Mouse (Mus musculus): ENCODE data around the gene Vps35l. TPM values are rescaled to one million over a fixed set of nuclear protein-coding genes. Genes with fewer than 3 reads are reported as not detected.

Gene Vps35l
- polyA plus RNA-seq, 1 experiment from 2014 or later = 78.8 TPM

DNA sequence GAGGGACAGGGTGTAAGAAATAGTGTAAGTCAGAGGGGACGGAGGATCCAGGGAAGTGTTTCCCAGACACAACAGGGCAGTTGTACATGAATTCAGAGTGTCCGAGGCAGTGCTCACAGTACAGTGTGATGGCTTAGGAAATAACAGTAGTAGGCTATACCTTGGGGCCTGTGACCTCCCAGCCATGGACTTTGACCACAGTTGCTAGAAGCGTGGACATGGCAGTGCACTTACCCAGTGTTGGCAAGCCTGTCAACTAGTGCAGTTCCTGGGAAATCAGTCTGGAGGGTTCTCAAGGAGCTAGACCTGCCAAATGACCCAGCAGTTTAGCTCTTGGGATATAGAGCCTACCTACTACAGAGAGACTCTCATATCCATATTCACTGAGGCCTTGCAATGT is 76.2 kb downstream of the Vps35l start:
- Histone ChIP-seq H3K4me3 (no peak overlapping the region), H3K27ac (no peak overlapping the region), H3K27me3 (ENCODE audit: insufficient read depth, poor library complexity, severe bottlenecking) (no peaks in the 10 kb centered on the region), H3K9me3 (no peaks in the 10 kb centered on the region), H3K4me1 (replicated peaks) (peaks cover 8% of the 10 kb centered on the region; the same call in 1 of the 2 replicates), H3K36me3 (peaks cover 63% of the 10 kb centered on the region)
- no peak for DNase-seq (ENCODE audit: low spot score)
- 92% methylated on average over 3 of the region's 3 CpGs for WGBS

DNA sequence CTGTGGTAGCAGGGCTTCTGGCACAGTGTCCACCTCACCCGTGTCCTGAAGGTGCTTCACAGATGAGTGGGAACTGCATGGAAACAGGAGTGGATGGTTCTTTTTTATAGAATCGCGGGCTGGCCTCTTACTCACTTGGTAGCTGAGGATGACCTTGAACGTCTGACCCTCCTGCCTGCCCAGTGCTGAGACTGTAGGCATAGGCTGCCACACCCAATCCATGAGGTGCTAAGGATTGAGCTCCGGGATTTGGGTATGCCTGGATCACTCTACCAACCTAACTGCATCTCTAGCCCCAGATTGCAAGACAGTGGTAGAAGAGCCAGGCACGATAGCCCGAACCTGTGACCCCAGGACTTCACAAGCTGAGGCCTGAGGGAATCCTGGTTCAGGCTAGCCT is 77.7 kb downstream of the Vps35l start:
- Histone ChIP-seq H3K27me3 (ENCODE audit: insufficient read depth, poor library complexity, severe bottlenecking) (no peaks in the 10 kb centered on the region), H3K36me3 (peaks cover 58% of the 10 kb centered on the region), H3K4me1 (replicated peaks) (peaks cover 3% of the 10 kb centered on the region; the same call in 1 of the 2 replicates), H3K9me3 (no peaks in the 10 kb centered on the region), H3K27ac (no peak overlapping the region), H3K4me3 (no peak overlapping the region)
- 93% methylated on average over 7 of the region's 7 CpGs for WGBS
- no peak for DNase-seq (ENCODE audit: low spot score)

DNA sequence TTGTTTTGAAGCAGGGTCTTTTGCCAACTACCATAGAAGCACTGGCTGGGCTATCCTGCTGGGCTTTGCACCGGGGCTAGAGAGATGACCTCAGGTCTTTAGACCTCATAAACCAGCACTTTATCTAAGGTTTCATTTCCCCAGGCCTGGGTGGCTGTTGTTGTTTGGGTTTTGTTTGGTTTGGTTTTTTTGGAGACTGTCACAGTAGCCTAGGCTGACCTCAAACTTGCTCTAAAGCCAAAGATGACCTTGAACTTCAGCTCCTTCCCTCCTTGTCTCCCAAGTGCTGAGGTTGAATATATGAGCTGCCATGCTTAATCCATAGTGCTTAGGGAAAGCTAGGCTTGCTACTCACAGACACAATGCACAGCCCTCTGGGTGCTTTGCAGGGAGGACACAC is 79.6 kb downstream of the Vps35l start:
- WGBS = 90% methylated on average over 1 of the region's 1 CpGs
- no peak for DNase-seq (ENCODE audit: low spot score)
- H3K27me3 ChIP-seq (ENCODE audit: insufficient read depth, poor library complexity, severe bottlenecking) = no peaks in the 10 kb centered on the region
- H3K27ac ChIP-seq = no peak overlapping the region
- H3K4me1 ChIP-seq (replicated peaks) = peaks cover 10% of the 10 kb centered on the region
- H3K4me3 ChIP-seq = no peak overlapping the region
- peaks cover 44% of the 10 kb centered on the region for H3K36me3 ChIP-seq
- H3K9me3 ChIP-seq = no peaks in the 10 kb centered on the region

DNA sequence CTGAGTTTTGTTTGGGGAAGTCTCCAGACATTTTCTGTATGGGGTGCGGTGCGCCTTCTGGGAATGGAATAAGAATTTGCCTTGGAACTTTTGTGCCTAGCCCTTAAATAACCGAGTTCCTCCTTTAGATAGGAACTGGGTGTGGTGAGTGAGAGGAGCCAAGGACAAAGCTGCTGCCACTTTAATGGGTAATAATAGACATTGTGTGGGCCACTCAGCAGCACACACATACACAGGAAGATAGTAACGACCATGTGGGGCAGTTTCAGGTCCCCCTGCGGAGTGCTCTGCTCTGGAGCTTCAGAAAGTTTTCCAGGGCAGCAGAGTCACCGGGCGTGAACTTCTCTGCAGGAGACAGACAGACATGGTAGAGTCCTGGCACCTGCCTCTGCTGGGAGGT is 81.3 kb downstream of the Vps35l start:
- H3K36me3 ChIP-seq = peaks cover 35% of the 10 kb centered on the region
- H3K4me1 ChIP-seq (replicated peaks) = peaks cover 11% of the 10 kb centered on the region
- WGBS = 74% methylated on average over 7 of the region's 7 CpGs
- no peak overlapping the region for H3K27ac ChIP-seq
- H3K9me3 ChIP-seq = no peaks in the 10 kb centered on the region
- DNase-seq (ENCODE audit: low spot score) = no peak
- no peak overlapping the region for H3K4me3 ChIP-seq
- no peaks in the 10 kb centered on the region for H3K27me3 ChIP-seq (ENCODE audit: insufficient read depth, poor library complexity, severe bottlenecking)

DNA sequence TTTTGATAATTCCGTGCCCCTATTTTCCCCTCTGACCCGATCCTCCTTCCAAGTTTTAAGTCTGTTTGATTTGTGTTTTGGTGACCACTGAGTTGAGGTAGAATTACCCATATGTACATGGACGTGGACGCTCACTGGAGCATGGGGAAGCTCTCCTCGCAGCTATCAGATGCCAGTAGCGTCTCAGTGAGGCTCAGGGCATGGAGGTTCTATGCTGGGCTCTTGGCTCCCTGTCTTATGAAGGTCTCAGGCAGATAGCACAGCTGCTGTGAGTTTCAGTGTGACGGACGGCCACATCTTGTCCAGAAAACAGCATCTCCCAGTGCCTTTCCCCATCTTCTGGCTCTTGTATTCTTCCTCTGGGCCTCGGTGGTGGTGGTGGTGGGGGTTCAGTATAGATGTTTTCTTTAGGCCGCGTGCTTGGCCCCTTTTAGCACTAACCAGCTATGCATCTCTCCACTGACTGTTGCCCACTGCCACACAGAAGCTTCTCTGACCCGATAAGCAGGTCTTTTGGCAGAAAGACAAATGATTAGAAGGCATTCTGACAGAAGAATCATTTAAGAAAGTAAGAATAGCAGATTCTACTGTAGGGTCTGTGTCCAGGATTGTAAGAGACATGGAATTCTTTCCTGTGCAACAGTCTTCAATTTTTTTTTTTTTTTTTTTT is 82.0 kb downstream of the Vps35l start:
- no peaks in the 10 kb centered on the region for H3K27me3 ChIP-seq (ENCODE audit: insufficient read depth, poor library complexity, severe bottlenecking)
- 92% methylated on average over 12 of the region's 12 CpGs for WGBS
- no peak overlapping the region for H3K27ac ChIP-seq
- no peaks in the 10 kb centered on the region for H3K9me3 ChIP-seq
- DNase-seq (ENCODE audit: low spot score) = no peak
- peaks cover 15% of the 10 kb centered on the region for H3K4me1 ChIP-seq (replicated peaks)
- peaks cover 36% of the 10 kb centered on the region for H3K36me3 ChIP-seq
- no peak overlapping the region for H3K4me3 ChIP-seq

DNA sequence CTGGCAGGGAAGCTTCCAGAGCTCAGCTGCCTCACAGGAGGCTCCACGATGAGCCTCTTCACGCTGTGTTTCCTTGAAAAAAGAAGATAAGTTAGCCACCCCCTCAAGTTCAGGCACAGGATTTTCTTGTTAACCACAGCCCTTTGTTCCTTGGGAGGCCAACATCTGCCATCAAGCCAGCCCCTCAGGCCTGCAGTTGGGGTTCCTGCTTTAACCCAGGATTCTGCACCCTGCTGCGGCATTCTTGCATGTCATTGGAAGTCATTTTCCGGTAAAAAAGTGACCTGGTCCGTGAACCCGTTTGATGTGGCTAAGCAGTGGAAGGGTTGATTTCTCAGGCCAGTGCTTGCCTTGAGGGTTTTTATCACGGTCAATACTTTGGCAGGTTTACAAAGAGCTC is 84.4 kb downstream of the Vps35l start:
- Histone ChIP-seq H3K4me1 (replicated peaks) (peaks cover 33% of the 10 kb centered on the region), H3K4me3 (no peak overlapping the region), H3K9me3 (no peaks in the 10 kb centered on the region), H3K27me3 (ENCODE audit: insufficient read depth, poor library complexity, severe bottlenecking) (no peaks in the 10 kb centered on the region), H3K27ac (peak overlapping the region; percentile 43; the same call in 1 of the 2 replicates), H3K36me3 (peaks cover 20% of the 10 kb centered on the region)
- DNase-seq (ENCODE audit: low spot score) = no peak
- 59% methylated on average over 7 of the region's 7 CpGs for whole genome bisulfite sequencing

DNA sequence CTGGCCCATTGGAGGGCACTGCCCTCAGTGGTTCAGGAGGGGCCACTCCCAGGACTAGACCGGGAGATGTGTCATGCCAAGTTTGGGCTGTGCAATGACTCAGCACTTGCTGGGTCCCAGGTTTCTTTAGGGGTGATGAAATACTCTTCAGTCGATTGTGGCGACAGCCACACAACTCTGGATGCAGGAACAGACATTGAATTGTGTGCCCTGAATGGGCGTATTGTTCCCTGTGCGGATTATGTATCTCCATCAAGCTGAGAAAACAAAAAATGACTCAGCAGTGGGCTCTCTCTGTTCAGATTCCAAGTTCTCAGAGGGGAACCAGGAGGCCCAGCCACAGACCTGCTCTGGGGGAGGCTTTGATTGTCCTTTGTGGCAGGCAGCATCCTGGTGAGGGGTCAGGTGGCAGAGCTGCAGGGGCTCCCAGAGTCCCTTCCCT is 88.0 kb downstream of the Vps35l start:
- Histone ChIP-seq H3K27me3 (ENCODE audit: insufficient read depth, poor library complexity, severe bottlenecking) (no peaks in the 10 kb centered on the region), H3K4me3 (no peak overlapping the region), H3K36me3 (peaks cover 26% of the 10 kb centered on the region), H3K9me3 (no peaks in the 10 kb centered on the region), H3K4me1 (replicated peaks) (peaks cover 33% of the 10 kb centered on the region), H3K27ac (peak overlapping the region; percentile 50; the same call in 1 of the 2 replicates)
- WGBS = 42% methylated on average over 5 of the region's 5 CpGs
- peak; percentile 31 for DNase-seq (ENCODE audit: low spot score)

DNA sequence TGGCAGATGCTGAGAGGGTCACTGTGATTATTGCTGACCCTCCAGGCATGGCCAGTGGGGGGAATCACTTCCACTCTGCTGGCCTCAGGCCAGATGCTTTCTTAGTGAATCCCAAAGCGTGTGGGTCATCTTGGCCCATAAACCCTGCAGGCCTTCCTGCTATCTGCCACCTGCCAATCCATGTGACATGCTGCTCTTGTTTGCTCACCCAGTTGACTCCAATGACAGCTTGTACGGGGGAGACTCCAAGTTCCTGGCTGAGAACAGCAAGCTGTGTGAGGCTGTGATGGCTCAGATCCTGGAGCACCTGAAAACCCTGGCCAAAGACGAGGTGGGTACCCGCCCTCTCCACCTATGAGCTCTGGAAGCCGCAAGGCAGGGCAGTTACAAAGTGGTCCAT is 97.9 kb downstream of the Vps35l start:
- no peak for DNase-seq (ENCODE audit: low spot score)
- Histone ChIP-seq H3K27me3 (ENCODE audit: insufficient read depth, poor library complexity, severe bottlenecking) (no peaks in the 10 kb centered on the region), H3K9me3 (peaks cover 4% of the 10 kb centered on the region; the same call in 1 of the 2 replicates), H3K27ac (no peak overlapping the region), H3K4me3 (no peak overlapping the region), H3K4me1 (replicated peaks) (no peaks in the 10 kb centered on the region), H3K36me3 (peaks cover 99% of the 10 kb centered on the region)
- WGBS = 87% methylated on average over 5 of the region's 5 CpGs

DNA sequence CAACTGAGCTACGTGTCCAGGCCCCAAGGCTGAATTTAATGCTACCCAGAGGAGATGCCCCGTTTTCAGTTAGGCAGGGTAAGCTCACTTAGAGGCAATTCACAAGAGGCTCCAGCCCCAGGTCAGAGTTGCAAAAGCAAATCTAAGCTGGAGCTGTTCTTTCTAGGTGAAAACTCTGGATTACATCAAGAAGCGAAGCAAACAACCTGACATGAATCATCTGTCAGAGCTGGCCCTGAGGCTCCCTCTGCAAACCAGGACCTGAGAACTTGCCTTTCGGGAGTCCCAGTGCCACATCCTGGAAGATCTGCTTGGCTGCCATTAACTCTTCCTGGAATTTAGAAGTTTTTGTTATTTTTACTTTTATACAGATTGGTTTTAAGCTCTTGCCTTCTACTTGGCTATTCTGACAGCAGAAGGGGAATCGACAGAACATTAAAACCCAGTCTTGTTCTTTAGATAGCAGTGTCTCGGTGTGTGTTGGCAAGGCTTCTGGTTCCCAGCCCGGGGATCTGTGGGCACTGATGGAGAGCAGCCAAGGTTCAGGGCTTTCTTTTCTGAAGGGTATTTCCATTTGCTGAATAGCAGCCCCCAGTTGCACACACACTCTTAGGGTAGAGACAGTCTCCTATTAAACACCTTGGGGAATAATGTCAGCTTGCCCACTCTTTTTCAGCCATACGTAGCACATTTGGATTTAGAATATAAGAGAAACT is 101.2 kb downstream of the Vps35l start:
- no peak for DNase-seq (ENCODE audit: low spot score)
- no peaks in the 10 kb centered on the region for H3K27me3 ChIP-seq (ENCODE audit: insufficient read depth, poor library complexity, severe bottlenecking)
- 89% methylated on average over 8 of the region's 8 CpGs for WGBS
- no peak overlapping the region for H3K4me3 ChIP-seq
- H3K27ac ChIP-seq = no peak overlapping the region
- peaks cover 4% of the 10 kb centered on the region; the same call in 1 of the 2 replicates for H3K9me3 ChIP-seq
- H3K36me3 ChIP-seq = peaks cover 100% of the 10 kb centered on the region
- no peaks in the 10 kb centered on the region for H3K4me1 ChIP-seq (replicated peaks)

DNA sequence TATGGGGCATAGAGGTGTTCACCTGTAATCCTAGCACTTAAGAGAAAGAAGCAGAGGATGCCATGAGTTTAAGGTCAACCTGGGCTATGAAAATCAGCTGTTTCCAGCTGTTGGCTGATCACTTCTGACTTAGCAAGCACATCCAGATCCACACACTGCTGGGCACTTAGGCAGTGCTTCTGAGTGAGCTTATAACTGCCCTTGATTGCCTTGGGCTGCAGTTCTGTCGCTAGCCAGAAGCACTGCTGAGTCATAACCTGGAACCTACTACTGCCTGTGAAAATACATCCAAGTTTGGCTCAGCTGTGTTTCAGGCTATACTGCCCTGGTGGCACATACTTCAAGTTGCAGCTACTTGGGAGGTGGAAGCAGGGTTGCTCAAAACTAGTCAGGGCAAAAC is 101.8 kb downstream of the Vps35l start:
- Histone ChIP-seq H3K9me3 (peaks cover 4% of the 10 kb centered on the region; the same call in 1 of the 2 replicates), H3K4me3 (no peak overlapping the region), H3K27ac (no peak overlapping the region), H3K4me1 (replicated peaks) (no peaks in the 10 kb centered on the region), H3K36me3 (peaks cover 100% of the 10 kb centered on the region), H3K27me3 (ENCODE audit: insufficient read depth, poor library complexity, severe bottlenecking) (no peaks in the 10 kb centered on the region)
- DNase-seq (ENCODE audit: low spot score) = no peak
- 68% methylated on average over 1 of the region's 1 CpGs for WGBS

DNA sequence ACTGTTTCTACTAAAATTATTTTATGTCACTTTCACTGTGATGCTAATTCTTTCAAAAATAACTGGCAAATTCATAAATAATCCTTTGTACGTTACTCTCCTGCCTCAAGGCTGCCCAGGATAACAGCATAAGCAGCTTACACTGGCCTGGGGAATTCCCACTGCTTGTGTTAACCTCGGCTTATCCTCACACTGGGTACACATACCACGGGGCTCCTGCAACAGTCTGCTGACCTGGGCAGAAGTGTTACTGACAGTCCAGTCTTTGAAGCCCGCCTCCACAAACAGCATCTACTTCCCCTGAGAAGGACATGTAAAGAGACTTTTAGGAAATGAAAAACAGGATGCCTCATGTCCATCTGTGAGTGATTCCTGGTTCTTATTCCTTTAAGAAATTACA is 102.9 kb downstream of the Vps35l start:
- DNase-seq (ENCODE audit: low spot score) = no peak
- Histone ChIP-seq H3K36me3 (peaks cover 100% of the 10 kb centered on the region), H3K9me3 (peaks cover 4% of the 10 kb centered on the region; the same call in 1 of the 2 replicates), H3K4me1 (replicated peaks) (no peaks in the 10 kb centered on the region), H3K27ac (no peak overlapping the region), H3K27me3 (ENCODE audit: insufficient read depth, poor library complexity, severe bottlenecking) (no peaks in the 10 kb centered on the region), H3K4me3 (no peak overlapping the region)
- 84% methylated on average over 4 of the region's 4 CpGs for WGBS

DNA sequence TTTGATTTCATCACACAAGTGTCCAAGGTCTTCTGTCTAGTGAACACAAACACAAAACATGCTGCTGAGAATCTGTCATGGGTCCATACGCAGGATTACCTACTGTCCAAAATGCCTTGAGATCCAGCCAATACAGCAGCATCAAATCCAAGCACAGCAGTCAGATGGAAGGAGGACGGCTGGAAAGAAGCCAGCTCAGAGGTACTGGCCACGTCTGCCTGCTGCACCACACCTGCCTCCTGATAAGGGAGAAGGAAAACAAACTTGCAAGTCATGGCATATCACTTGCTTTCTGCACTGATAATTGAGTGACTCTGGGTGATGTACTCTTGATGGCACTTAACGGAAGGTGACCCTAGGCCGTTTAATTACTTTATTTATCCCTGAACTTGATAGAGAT is 105.1 kb downstream of the Vps35l start:
- Histone ChIP-seq H3K4me1 (replicated peaks) (no peaks in the 10 kb centered on the region; the same call in 1 of the 2 replicates), H3K27me3 (ENCODE audit: insufficient read depth, poor library complexity, severe bottlenecking) (no peaks in the 10 kb centered on the region), H3K27ac (no peak overlapping the region), H3K9me3 (no peaks in the 10 kb centered on the region), H3K36me3 (peaks cover 100% of the 10 kb centered on the region), H3K4me3 (no peak overlapping the region)
- DNase-seq (ENCODE audit: low spot score) = no peak
- WGBS = 94% methylated on average over 5 of the region's 5 CpGs

DNA sequence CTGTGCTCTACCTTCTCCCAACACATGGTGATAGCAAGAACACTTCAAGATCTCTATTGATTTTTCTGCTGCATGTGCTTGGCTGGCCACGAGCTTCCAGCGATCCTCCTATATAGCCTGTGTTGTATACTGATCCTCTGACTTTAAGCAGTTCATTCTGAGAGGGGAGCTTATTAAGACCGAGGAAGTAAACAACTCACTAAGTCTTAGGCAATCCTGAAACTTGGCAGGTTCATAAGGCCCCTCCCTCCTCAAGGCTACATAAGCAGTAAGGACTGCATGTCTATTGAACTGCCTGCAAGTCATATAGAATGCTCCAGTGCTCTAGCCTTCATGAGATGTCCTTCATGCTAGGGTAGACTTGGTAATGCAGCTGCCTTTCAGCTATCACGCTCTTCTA is 106.3 kb downstream of the Vps35l start:
- peaks cover 100% of the 10 kb centered on the region for H3K36me3 ChIP-seq
- no peak for DNase-seq (ENCODE audit: low spot score)
- H3K9me3 ChIP-seq = no peaks in the 10 kb centered on the region
- no peaks in the 10 kb centered on the region; the same call in 1 of the 2 replicates for H3K4me1 ChIP-seq (replicated peaks)
- no peaks in the 10 kb centered on the region for H3K27me3 ChIP-seq (ENCODE audit: insufficient read depth, poor library complexity, severe bottlenecking)
- 94% methylated on average over 4 of the region's 4 CpGs for WGBS
- H3K27ac ChIP-seq = no peak overlapping the region
- H3K4me3 ChIP-seq = no peak overlapping the region
